Mouse (Mus musculus) monocyte, adult 5-6 weeks (primary cell): ENCODE data around the gene Ubb. TPM values are rescaled to one million over a fixed set of nuclear protein-coding genes. Genes with fewer than 3 reads are reported as not detected.
"Not testable (repeated sequence)": the region's sequence is repeated elsewhere in the genome, so short reads cannot be mapped to it uniquely, and the experiment has no call there.

Source experiments
- ATAC-seq: fragments of 153-309, 156-312 bp; replicated peaks from 2 replicates; pipeline ENCODE4 v1.8.0; 2017; ENCODE audit warnings: mild to moderate bottlenecking; ENCODE audit not compliant: low TSS enrichment, insufficient number of reproducible peaks, severe bottlenecking, poor library complexity, low FRiP score
- total RNA-seq: library from RNA; stranded (forward); fragments of 200-1000, 200-491, 200-594 nt; gene quantifications from 3 replicates; pipeline ENCODE4 v1.2.3, GENCODE M21; 2017

The Ubb gene
- total RNA-seq, result 1,289 to 1,782 TPM (median 1,376 TPM) in 3 replicates

DNA sequence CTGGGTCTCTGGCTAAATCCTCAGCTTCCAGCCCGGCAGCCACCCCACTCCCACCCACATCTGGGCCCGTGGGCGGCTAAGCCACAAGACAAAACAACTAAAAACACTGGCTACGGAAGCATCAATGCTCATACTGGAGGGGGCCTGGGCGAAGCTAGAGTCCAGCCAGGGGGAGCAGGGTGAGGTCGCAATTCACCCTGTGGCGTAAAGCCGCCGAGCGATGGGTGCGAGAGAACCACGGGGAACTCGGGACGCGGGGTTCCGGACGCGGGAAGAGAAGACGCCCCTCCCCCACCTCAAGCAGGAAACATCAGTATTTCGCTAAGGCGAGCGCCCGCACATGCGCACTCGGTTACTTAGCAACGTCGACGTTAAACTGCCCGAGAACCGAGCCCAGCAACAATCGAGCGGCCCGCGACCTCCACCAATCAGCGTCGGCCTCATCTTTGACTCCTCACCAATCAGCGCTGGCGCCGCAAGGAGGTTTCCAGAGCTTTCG, at the start of gene Ubb:
Gene Ubb (plus strand): TSS at position 445 of the 499 bp plus-strand sequence.
- ATAC-seq, result peak; percentile 89

DNA sequence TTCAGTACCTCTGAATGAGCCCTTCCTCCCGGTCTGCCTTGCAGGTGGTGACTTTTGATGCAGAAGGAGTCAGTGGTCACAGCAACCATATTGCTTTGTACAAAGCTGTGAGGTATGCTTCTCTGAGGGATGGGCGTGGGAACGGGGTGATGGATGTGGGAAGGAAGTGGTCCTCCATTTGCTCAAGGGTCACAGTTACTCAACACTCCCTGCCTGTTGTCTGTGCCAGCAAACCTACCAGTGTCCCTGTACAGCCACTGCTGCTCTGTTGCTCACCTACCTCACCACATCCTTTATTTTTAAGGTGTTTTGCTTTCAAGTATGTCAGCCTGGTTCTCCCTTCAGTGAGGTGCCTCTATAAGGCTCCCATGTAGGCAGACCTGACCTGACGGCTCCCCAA, 43.3 kb upstream of the Ubb start:
- ATAC-seq, result no peak

DNA sequence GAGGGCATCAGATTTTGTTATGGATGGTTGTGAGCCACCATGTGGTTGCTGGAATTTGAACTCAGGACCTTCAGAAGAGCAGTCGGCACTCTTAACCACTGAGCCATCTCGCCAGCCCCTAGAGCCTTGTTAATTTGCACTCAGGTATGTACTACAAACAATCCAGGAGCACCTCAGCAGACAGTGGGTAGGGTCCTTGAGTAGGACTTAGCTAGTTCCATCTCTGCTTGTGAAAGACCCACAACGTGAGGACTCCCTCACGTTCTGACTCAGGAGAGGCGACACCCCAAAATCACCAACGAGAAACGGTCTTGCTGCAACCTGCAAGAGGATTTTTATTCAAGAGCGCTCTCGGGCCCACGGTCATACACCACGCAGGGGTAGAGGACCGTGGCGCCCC, 42.6 kb upstream of the Ubb start:
- ATAC-seq, result not testable (repeated sequence)

DNA sequence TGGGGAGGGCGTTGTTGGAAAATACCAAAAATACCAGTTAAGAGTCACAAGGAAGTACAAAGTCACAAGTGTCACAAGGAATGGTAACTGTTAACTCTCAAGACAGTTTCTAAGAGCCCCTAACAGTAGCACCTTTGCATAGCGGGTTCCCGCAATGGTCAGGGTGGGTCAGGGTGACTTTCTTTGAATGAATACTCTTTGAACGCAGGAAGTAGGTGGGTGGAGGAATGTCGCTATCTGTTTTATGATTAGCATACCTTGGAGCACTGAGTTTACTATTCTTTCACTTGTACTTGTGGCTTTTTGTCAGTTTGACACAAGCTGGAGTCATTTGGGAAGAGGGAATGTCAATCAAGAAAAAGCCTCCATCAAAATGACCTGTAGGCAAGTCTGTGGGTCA, 42.2 kb upstream of the Ubb start:
- ATAC-seq, result not testable (repeated sequence)

DNA sequence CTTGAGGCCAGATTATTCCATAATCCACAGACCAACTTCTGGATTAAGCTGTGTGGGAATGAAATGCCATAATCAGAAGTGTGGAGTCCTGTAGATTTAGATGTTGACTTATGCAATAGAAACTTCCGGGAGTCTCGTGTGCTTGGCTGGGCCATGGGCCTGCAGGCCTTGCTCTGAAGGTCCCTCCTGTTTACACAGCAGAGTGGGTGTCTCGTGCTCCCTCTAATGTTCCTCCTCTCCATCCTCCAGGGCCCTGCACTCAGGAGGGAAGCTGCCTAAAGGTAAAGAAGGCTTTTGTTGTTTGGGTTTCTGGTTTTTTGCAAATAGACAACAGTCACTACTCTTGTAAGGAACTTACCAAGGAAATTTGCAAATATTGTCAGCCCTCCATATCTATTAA, 41.4 kb upstream of the Ubb start:
- no peak for ATAC-seq

DNA sequence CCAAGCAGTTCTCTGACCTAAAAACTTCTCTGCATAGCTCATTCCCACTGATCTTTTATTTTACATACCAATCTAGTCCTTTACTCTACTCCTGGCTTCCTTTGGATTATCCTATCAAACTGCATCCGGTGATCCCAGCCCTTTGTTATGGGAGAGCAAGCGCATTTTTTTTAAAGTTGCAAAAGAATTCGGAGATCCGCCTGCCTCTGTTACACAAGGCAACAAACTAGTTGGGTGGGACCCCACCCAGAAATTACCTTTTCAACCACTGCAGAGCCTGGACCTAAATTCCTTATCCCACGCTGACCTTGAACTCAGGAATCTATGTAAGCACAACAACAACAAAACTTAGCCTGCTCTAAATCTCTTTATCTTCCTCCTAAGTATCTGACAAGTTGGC, 40.0 kb upstream of the Ubb start:
- ATAC-seq, result no peak

DNA sequence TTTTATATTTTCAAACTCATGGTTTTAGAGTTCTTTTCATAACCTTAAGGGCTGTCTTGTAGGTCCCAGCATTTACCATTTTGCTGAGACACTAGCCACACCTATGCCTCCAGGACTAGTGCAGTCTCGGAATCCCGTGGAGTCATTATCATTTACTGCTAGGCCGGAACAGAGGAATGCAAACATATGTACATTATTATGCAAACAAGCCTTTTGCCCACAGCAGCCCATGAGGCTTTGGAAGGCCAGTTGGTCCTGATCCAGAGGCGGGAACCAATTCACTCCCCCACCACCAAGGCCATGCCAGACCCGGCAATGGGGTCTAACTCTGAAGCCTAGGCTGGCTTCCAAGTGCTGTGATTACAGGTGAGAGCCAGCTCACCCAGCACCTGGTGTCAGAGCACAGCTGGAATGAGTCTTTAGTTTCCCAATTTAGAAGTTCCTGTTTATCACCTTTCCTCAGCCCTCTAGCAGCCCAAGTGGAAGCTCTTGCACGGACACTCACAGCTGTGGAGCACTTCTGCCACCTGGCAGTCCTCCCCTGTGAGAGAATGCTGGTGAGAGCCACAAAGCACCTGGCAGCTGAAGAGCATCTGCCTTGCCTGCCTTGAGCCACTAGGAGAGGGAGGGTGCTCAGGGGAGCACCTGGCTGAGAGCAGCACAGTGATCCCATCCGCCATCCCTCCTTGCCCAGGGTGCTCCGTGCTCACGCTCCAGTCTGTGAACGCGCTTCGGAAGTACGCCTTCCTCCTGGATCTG, 39.3 kb upstream of the Ubb start:
- no peak; the same call in 1 of the 2 replicates for ATAC-seq

DNA sequence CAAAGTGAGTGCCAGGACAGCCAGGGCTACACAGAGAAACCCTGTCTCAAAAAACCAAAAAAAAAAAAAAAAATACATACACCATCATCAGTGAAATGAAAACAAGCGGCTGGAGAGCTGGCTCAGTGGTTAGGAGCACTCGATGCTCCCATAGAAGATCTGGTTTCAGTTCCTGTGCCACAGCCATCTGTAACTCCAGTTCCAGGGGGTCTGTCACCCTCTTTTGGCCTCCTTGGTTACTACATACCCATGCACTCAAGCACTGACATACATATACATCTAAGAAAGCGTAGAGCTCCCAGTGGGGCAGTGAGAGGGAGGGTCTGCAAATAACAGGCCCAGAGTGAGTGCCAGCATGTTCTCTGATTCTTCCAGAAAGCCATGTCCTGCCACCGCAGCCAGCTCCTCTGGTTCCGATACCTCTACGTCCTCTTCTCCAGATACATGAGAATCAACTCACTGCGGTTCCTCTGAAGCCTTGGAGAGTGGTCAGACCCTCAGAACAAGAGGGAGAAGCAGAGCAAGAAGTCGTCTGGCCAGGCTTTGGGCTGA, 38.4 kb upstream of the Ubb start:
- 0 out of 2 replicates have a peak, but pooled peaks have one; percentile 27 for ATAC-seq

DNA sequence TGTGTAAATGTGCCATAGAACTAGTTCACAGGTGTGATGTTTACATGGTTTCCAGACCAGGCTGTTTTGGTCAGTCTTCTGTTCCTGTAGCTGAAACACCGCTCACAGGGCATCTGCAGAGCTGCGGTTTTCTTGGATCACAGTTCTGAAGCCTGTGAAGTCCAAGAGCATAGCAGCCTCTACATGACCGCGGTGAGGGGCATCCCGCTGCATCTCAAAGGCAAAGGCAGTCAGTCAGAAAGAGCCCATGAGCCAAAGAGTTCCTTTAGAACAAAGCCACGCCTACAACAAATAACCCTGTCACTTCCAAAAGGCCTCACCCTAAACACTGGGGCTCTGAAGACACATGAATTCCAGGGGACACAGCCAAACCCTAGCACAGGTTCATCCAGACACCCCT, 37.7 kb upstream of the Ubb start:
- no peak for ATAC-seq

DNA sequence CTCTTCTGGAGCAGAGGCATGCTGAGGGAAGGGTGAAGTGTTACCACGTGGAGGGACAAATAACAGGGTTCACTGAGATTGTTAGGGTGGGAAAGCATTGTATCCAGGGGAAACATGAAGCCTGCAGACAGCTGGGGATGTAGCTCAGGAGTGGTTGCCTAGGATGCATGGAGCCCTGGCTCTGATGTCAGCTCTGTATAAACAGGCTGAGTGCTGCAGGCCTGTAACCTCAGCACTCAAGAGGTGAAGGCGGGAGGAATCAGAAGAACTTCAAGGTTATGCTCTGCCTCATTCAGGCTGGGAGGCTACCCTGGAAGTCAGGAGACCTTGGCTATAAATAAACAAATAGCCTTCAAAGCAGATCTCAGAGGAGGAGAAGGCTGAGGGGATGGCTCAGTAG, 32.0 kb upstream of the Ubb start:
- ATAC-seq, result no peak

DNA sequence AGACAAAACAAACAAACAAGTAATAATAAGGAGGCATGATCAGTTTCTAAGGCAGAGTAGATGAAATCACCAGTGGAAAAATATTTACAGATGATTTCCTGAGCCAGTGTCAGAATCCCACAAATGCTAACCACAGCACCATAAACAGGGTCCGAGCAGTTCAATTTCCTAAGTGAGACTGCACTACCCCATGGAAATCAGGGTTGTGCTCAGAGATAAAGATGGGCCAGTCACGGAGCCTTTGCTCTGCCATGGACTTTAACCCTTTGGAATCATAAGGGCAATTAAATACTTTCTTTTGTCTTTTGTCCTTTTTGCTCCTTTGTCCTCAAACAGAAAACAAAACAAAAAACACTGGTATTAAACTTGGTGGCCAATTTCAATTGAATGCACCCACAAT, 28.7 kb upstream of the Ubb start:
- no peak for ATAC-seq

DNA sequence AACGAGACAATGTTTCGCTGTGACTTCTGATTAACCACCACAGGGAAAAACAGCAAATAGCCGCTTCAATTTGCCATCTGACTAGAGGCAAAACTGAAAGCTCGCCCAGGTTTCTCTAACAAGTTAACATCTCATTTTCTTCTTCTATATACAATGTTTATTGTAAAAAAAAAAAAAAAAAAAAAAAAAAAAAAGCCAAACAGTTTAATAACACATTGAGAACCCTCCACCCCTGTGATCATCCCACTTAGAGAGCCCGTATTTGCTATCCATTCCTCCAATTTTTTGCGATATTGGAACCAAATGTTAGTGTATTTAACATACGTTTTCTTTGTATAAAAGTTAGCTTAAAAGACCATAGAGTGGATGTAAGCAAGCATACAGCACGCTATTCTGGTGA, 13.9 kb upstream of the Ubb start:
- ATAC-seq, result no peak

DNA sequence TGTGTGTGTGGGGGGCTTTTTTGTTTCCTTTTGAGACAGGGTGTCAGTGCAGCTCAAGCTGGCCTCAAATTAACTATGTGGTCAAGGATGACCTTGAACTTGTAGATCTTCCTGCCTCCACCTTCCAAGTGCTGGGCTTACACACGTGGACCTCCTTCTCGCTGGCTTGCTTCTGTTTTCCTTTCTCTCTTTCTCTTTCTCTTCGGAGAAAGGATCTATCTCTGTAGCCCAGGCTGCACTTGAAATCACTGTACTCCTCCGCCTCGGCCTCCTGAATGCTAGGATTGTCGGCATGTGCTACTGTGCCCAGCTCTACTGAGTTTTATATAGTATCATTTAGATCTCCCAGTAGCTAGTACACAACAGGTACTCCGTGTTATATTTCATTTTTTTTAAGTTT, 13.4 kb upstream of the Ubb start:
- no peak for ATAC-seq

DNA sequence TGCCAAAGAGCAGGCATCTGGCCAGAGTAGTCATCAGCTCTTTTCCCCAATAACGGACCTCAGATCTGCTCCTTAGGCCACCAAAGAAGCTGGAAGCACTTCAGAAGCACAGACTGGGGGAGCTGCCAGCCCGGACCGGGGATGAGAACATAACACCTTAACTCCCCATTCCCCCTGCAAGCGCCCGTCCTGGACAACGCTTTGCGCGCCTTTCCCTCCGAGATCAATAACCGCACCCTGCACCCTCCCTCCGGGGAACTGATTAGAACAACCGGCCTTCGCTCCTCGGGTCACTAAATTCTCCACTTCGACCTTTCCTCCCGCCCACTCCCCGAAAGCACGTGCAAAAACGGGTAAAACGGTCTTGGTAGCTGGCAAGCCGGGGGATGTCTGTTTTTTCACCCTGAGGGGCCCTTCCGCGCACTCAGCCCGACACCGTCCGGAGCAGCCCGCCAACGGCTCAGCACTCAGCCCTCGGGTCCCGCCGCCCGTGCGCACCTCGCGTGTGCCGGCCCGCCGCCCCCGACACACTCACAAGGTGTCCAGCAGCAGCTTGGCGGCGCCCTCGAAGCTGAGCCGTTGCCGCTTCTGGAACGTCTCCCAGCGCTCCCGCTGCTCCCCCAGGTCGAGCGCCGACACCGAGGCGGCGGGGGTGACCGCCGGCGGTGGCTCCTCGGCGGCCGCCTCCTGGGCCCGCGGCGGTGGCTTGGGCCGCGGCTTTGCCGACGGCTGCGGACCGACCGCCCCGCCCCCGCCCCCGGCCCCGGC, 12.5 kb upstream of the Ubb start:
- no peak for ATAC-seq

DNA sequence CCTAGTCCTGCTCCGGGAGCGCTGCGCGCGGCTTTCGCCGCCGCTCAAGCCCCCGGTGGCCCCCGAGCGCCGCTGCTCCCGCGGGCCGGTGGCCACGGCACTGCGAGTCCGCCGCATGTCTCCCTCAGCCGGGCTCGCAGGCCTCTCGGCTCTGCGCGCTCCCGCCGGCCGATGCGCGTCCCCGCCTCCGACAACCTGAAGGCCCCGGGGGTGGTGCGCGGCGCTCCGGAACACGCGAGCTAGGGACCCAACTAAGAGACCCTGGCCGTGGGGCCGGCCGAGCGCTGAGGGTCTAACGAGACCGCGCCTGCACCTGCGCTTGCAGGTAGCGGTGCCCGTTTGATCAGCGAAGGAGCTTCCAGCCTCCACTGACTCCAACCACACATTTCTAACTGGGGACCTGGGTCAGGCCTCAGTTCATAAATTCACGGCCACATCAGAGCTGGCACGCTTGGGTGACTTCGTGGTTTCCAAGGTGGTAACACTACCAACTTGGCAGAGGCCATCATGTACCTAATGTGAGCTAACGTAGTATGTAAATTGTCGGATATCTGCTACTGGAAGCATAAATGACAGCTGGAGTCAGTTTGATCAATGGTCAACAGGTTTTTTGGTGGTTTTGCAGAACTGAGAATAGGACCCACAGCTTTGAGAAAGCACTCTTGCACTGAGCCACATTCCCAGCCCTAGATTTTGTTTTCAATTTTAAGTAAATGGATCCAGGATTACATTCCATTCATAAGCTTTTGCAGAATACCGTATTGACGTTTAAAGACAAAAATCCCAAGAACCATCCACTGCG, 11.7 kb upstream of the Ubb start, which contains the start of gene Cenpv:
Gene Cenpv (minus strand): TSS at position 173 of the 802 bp plus-strand sequence.
- peak; percentile 23; the same call in 1 of the 2 replicates for ATAC-seq

DNA sequence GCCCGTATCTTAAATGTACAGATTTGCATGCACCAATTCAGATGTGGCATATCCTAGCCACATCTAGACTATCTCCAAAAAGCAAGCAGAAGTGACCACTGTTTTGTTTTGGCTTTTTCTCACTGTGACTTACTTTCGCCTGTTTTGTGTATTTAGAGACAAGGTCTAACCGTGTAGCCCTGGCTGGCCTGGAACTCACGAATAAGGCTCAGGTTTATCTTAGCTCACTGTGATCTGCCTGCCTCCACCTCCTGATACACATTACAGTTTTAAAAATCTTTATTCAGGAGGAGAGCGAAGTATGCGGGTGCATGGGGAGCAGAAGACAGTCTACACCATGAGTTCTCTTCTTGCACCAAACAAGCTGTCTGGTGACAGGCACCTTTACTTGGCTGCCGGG, 10.8 kb upstream of the Ubb start:
- ATAC-seq, result no peak

DNA sequence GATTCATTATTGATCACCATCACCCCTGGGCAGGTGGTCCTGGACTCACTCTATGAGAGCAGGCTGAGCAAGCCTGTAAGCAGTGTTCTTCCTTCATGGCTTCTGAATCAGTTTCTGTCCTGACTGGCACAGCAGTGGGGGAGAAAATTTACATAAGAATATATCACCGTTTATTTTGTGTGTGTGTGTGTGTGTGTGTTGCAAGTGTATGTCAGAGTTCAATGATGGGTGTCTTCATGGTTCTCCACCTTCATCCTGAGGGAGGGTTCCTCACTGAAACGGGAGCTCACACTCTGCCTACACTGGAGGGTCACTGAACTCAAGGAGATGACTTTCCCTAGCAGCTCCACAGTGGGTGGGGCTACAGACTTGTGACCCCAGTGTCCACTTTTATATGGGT, 10.0 kb upstream of the Ubb start:
- ATAC-seq, result no peak

DNA sequence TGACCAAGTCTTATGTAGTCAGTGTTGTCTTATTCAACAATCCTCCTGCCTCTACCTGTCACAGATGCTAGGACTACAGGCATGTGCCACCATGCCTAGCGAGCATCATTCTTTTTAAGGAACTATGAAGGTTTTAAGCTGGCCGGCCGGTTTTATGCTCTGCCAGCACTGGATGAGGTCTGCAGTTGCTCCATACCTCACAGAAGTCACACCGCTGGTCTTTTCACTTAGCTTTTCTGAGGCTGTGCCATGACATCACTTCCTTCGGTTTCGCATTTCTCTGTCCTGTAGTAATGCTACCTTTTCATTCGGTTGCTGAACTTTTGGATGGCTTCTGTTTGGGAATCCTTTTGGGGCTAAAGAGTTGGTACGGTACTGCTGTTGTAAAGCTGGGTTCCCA, 9.4 kb upstream of the Ubb start:
- ATAC-seq, result no peak

DNA sequence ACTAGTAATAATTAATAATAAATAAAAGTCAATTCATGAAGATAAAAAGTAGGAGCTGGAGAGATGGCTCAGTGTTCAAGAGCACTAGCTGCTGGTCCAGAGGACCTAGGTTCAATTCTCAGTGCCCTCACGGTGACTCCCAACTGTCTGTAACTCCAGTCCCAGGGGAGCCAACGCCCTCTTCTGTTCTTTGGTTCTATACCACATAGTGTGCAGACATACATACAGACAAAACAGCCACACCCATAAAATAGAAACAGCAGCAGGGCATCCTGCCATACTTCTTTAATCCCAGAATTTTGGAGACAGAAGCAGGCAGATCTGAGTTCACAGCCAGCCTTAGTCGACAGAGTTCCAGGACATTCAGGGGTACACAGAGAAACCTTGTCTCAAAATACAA, 7.0 kb upstream of the Ubb start:
- 0 out of 2 replicates have a peak, but pooled peaks have one; percentile 18 for ATAC-seq
